Mouse (Mus musculus) layer of hippocampus, adult 8-10 months (tissue): ENCODE measurements at regions not wholly inside any gene's neighbourhood (a gene's known extent, or its start where the extent isn't known, plus 50 kb on each side); places are given as distances from the start of the nearest gene placed in this dataset.

ENCODE experiments used
- DNase-seq, 2 experiments: peaks; one replicate each; pipeline ENCODE4 v3.0.0; 2022; ENCODE audit warnings: low spot score in 2 of 2

GRCm38 (mm10) chr11:82668026-82668425 lies 96.1 kb downstream of the Cct6b start:
- DNase-seq: no peak

- peak; percentile 18 to 25 for DNase-seq
Measured at GRCm38 (mm10) chr11:82664076-82664475, 100.0 kb downstream of the Cct6b start.

- no peak for DNase-seq
Measured at GRCm38 (mm10) chr11:82662086-82662485, 102.0 kb downstream of the Cct6b start.

DNA sequence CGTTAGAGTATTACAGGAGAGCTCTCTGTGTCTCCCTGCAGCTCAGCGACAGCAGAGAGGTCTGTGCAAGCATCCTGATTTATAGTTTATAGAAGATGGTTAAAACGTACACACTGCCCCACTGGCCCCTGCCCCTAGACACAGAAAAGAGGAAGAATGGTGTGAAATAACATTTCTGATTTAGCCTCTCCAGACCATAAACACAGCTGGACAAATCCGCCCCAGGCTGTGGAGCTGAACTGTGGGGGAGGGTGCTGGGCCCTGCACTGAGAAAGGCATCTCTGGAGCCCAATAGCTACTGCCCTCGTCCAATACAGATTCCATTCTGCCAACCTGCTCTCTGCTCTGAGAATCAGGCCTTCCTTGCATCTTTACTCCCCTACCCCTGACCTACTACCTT lies 112.4 kb downstream of the Cct6b start:
- no peak for DNase-seq

GRCm38 (mm10) chr11:82638513-82638912 lies 125.6 kb downstream of the Cct6b start:
- DNase-seq: no peak

GRCm38 (mm10) chr11:82632191-82632590 lies 131.9 kb downstream of the Cct6b start:
- DNase-seq: no peak

GRCm38 (mm10) chr11:82631387-82631786 lies 132.7 kb downstream of the Cct6b start:
- DNase-seq: no peak

DNA sequence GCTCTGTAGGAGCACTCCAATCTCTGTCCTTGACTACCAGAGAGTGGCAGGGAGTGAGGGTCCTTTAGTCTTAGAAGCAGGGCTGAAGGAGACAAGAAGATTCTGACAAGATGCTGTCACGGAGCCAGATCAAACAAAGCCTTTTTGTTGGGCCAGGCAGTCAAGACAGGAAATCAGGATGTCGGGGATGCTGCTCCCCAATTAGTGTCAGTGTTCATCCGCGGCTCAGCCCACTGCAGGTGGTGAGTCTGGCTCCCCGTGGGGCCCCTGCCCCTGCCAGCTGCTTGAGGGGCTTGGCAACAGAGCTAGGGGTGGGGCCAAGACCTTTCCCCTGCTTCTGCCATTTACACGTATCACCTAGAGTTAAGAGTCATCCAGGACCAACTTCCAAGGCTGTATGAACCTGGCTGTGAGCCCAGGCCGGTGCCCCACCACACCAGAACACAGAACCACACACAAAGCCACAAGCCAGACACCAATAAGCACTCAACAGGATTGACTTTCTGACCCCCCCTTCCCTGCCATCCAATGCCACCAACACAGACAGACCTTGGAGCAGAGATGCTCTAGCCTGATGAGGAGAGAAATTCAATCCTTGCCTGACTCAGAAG lies 137.5 kb downstream of the Cct6b start:
- DNase-seq: no peak

DNA sequence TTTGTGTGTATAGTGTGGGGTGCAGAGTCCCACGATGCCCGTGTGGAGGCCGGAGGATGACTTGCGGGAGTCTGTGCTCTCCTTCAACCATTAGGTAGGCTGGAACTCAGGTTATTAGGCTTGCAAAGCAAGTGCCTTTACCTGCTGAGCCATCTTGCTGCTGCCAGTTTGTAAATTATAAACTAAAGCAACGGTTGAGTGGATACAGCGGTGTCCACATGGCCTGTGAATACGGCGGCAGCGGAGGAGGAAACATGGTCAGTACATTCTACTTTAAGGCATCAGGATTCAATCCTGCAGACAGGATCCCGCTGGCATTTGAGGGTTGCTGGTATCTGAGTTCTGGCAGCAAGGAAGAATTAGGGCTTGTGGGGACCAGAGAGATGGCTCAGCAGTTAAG lies 143.1 kb downstream of the Cct6b start:
- DNase-seq: no peak

DNA sequence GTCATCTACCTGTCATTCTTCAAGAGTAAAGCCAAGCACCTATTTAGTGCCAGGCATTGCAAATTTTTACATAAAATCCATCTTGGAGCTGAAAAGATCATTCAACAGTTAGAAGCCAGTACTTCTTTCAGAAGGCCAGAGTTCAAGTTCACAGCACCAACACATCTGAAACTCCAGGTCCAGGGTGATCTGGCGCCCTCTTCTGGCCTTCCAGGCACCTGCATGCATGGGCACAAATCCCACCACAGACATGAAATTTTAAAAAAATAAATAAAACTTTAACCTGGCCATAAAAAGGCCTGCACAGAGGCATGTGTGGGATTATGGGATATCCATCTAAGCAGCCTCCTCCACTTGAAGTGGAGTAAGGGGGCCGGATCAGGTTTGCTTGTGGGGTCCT lies 144.7 kb downstream of the Cct6b start:
- DNase-seq: no peak

- no peak for DNase-seq
Measured at GRCm38 (mm10) chr11:82618457-82618856, 145.7 kb downstream of the Cct6b start.

DNA sequence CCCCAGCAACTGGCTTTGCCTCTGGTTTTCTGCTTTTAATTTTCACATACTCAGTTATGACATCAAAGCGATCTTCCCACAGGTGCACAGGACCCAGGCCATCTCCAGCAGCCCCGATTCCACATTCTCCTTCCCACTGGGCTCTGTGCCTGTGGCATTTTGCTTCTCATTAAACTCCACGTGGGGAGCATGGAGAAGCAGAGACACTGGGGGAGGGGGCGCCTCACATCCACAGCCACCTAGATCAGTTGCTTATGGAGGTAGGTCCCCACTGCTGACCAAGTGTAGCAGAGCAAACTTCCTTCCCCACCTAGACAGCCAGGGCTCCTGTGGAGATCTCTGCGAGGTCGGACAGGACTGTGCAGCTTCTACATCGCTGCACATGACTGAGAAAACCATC lies 147.3 kb downstream of the Cct6b start:
- no peak for DNase-seq

- DNase-seq: no peak
Measured at GRCm38 (mm10) chr11:82614356-82614755, 149.8 kb downstream of the Cct6b start.

- DNase-seq: peak in 1 of 2 experiments; percentile 73
Measured at GRCm38 (mm10) chr11:82613503-82613902, 150.6 kb downstream of the Cct6b start.

GRCm38 (mm10) chr11:82612026-82612425 lies 152.1 kb downstream of the Cct6b start:
- peak in 1 of 2 experiments; percentile 19 for DNase-seq

DNA sequence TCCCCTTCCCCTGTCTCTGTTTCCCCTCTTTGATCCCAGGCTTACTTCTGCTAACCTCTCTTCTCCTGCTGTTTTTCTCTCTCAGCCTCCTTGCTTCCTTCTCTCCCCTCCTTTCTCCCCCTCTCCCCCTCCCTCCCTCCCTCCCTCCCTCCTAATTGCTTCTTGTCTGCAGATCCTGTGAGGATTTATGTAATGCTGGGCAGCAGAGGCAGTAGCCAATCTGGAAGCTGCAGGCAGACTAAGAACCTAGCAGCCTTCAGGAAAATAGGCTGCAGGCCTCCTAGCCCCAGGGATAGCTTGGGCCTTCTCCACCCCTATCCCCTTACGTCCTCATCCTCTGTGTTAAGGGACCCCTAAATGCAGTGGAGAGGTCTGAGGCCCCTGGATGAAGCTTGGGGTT lies 155.2 kb downstream of the Cct6b start:
- no peak for DNase-seq

- DNase-seq: no peak
Measured at GRCm38 (mm10) chr11:82607661-82608060, 156.5 kb downstream of the Cct6b start.

GRCm38 (mm10) chr11:82604251-82604835 lies 159.8 kb downstream of the Cct6b start:
- no peak for DNase-seq

GRCm38 (mm10) chr11:82602818-82603217 lies 161.3 kb downstream of the Cct6b start:
- DNase-seq: no peak

- DNase-seq: no peak
Measured at GRCm38 (mm10) chr11:82602250-82602649, 161.9 kb downstream of the Cct6b start.

GRCm38 (mm10) chr11:82600151-82600550 lies 164.0 kb downstream of the Cct6b start:
- no peak for DNase-seq

DNA sequence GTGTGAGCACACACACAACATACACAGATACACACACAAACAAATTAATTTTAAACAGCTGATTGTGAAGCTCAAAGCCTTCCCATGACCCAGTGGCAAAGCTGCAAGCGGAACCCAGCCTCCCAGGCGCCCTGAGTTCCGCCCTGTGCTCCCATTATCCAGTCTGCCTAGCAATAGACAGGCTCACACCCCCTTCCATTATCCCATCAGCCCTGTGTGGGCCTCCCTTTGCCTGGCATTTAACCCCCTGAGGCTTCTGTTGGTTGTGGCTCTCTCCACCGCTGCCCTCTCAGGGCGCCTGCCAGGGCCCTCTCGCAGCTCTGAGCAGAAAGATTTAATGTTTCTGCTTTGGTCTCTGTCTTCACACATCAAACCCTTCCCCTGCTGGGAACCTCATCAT lies 166.4 kb downstream of the Cct6b start:
- no peak for DNase-seq

- DNase-seq: no peak
Measured at GRCm38 (mm10) chr11:82596801-82597200, 167.3 kb downstream of the Cct6b start.

- DNase-seq: peak; percentile 69 to 72
Measured at GRCm38 (mm10) chr11:82589761-82590160, 174.4 kb downstream of the Cct6b start.
